Mouse (Mus musculus) small intestine, adult 2 months (tissue): ENCODE measurements around the gene Olfr450. TPM values are rescaled to one million over a fixed set of nuclear protein-coding genes. Genes with fewer than 3 reads are reported as not detected.

Experiments
- H3K27ac ChIP-seq: fragments of 200-500 bp; 2 replicates; pipeline ENCODE4 v1.5.1; 2012; ENCODE audit warnings: low read depth, low read length, control low read depth, inconsistent platforms; ENCODE audit not compliant: insufficient read depth
- H3K27me3 ChIP-seq: fragments of 200-500 bp; 2 replicates; pipeline ENCODE4 v1.6.1; 2012; ENCODE audit warnings: mild to moderate bottlenecking, moderate library complexity, low read length, inconsistent platforms; ENCODE audit not compliant: control insufficient read depth, insufficient read depth
- H3K36me3 ChIP-seq: fragments of 200-500 bp; 2 replicates; pipeline ENCODE4 v1.6.1; 2012; ENCODE audit warnings: mild to moderate bottlenecking, low read length, control low read depth, inconsistent platforms; ENCODE audit not compliant: control insufficient read depth, insufficient read depth
- H3K4me1 ChIP-seq: fragments of 200-500 bp; 2 replicates; pipeline ENCODE4 v1.6.1; 2012; ENCODE audit warnings: low read length, inconsistent platforms, mixed read lengths; ENCODE audit not compliant: control insufficient read depth, insufficient read depth, insufficient read length
- H3K4me3 ChIP-seq: fragments of 200-500 bp; 2 replicates; pipeline ENCODE4 v1.5.1; 2012; ENCODE audit warnings: low read depth, mild to moderate bottlenecking, control low read depth, inconsistent platforms, low read length, moderate library complexity
- CTCF ChIP-seq: fragments of 200-500 bp; IDR thresholded peaks from 2 replicates; pipeline ENCODE4 v1.5.1; 2012; ENCODE audit warnings: low read depth, mild to moderate bottlenecking, control low read depth, inconsistent platforms, low read length, moderate library complexity, mixed read lengths; ENCODE audit not compliant: insufficient replicate concordance, insufficient read length; ENCODE audit errors: extremely low read depth
- POLR2A ChIP-seq: fragments of 200-500 bp; IDR thresholded peaks from 2 replicates; pipeline ENCODE4 v1.6.1; 2012; ENCODE audit warnings: low read depth, mild to moderate bottlenecking, control low read depth, inconsistent platforms, low read length, moderate library complexity
- WGBS: fragments of 180-500 bp; shearing (Covaris S2); methylation state at CpG from one replicate; pipeline ENCODE4 v1.1.7; 2018; 5-methylcytosine and 5-hydroxymethylcytosine counted together
- polyA plus RNA-seq: library from polyadenylated mRNA; depleted of rRNA; stranded (reverse); fragments of >200 nt; gene quantifications from 2 replicates; pipeline ENCODE4 v1.2.3, GENCODE M21; 2012; rRNA removed

Olfr450 gene
- polyA plus RNA-seq, result not detected in 2 replicates

GRCm38 (mm10) chr6:42811639-42812038 lies at the start of gene Olfr450:
Gene Olfr450, plus strand, starts transcription at chr6:42811939.
- no peak within 1 kb of the TSS for H3K27ac ChIP-seq
- 68% methylated on average over 1 of the region's 1 CpGs for WGBS
- TF ChIP-seq POLR2A, result no peak
- no peak for TF ChIP-seq CTCF

GRCm38 (mm10) chr6:42777066-42777465 lies 34.7 kb upstream of the Olfr450 start:
- Histone ChIP-seq H3K27ac (no peak overlapping the region), H3K4me1 (no peaks in the 10 kb centered on the region), H3K4me3 (no peak overlapping the region), H3K27me3 (no peaks in the 10 kb centered on the region), H3K36me3 (no peaks in the 10 kb centered on the region)
- WGBS, result 86% methylated on average over 1 of the region's 1 CpGs
- no peak for TF ChIP-seq CTCF
- TF ChIP-seq POLR2A, result no peak

More at GRCm38 (mm10) chr6:42811639-42812038, at the start of gene Olfr450:
- Histone ChIP-seq H3K4me1 (no peaks in the 10 kb centered on the region), H3K36me3 (no peaks in the 10 kb centered on the region), H3K4me3 (no peak within 1 kb of the TSS), H3K27me3 (no peaks in the 10 kb centered on the region)

DNA sequence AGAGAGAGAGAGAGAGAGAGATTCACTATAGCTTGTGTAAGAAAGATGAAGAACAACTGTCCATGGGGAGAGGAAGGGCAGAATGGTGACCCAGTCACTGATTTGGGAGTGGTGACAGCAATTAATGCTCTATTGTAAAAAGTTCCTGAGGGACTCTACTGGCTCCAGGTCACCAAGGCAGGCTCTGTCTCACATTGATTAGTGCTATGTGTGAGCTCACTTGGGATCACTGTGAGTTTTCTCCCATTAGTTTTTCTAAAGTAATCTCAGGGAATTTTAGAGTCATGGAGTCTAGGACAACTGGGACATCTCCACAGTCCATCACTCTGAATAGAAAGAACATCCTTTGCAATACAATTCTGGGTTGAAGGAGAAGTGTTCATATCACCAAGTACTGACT lies 26.9 kb upstream of the Olfr450 start, which contains the start of gene Olfr452:
TSS of gene Olfr452 (plus strand) at position 301 of the 400 bp plus-strand sequence.
- no peaks in the 10 kb centered on the region for H3K27me3 ChIP-seq
- no peaks in the 10 kb centered on the region for H3K4me1 ChIP-seq
- no peaks in the 10 kb centered on the region for H3K36me3 ChIP-seq
- no peak for TF ChIP-seq POLR2A
- no peak for TF ChIP-seq CTCF
- H3K4me3 ChIP-seq, result no peak within 1 kb of the TSS
- H3K27ac ChIP-seq, result no peak within 1 kb of the TSS

DNA sequence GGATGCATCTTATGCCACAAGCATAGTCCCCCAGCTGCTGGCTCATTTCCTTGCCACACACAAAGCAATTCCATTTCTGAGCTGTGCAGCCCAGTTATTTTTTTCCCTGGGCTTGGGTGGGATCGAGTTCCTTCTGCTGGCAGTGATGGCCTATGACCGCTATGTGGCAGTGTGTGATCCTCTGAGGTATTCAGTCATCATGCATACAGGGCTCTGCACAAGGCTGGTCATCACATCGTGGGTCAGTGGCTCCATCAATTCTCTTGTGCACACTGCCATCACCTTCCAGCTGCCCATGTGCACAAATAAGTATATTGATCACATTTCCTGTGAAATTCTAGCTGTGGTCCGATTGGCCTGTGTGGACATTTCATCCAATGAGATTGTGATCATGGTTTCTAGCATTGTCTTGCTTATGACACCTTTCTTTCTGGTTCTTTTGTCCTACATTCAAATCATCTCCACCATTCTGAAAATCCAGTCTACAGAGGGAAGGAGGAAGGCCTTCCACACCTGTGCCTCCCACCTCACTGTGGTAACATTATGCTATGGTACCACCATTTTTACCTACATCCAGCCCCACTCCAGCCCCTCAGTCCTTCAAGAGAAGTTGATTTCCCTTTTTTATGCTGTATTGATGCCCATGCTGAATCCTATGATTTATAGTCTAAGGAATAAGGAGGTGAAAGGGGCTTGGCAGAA lies 21.3 kb upstream of the Olfr450 start:
- TF ChIP-seq POLR2A (no peak), CTCF (no peak)
- Histone ChIP-seq H3K27ac (no peak overlapping the region), H3K4me3 (no peak overlapping the region), H3K27me3 (no peaks in the 10 kb centered on the region), H3K4me1 (no peaks in the 10 kb centered on the region), H3K36me3 (no peaks in the 10 kb centered on the region)
- 43% methylated on average over 4 of the region's 4 CpGs for WGBS

DNA sequence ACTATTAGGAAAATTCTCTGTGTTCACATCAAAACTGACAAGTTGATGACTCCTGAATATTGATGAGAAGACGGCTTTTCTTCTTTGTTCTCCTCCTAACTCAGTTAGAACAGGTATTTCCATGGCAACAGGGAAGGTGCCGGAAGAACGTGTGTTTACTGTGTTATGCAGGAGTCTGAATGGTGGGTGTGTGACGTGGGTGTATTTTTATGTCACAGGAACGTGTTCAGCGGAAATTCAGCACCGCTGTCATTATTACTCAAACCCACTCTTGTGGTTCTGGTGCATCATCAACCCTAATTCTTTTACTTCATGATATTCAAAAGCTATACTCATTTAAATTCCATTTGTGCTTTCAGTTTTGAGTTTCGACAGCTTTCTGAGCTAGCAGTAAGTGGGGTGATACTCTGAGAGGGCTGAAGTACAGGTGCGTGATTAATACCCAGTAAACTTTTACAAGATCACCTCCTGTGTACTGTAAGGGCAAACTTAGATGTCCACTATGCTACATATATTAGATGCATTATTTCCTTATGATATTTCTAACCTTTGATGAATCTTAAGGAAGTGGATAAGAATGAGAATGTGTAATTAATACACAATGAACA lies 20.7 kb upstream of the Olfr450 start:
- Histone ChIP-seq H3K4me3 (no peak overlapping the region), H3K36me3 (no peaks in the 10 kb centered on the region), H3K27me3 (no peaks in the 10 kb centered on the region), H3K4me1 (no peaks in the 10 kb centered on the region), H3K27ac (no peak overlapping the region)
- 72% methylated on average over 9 of the region's 9 CpGs for WGBS
- TF ChIP-seq CTCF (no peak), POLR2A (no peak)

GRCm38 (mm10) chr6:42794982-42795381 lies 16.8 kb upstream of the Olfr450 start:
- 57% methylated on average over 3 of the region's 3 CpGs for WGBS
- H3K4me3 ChIP-seq, result no peak overlapping the region
- TF ChIP-seq CTCF (no peak), POLR2A (no peak)
- H3K27me3 ChIP-seq, result no peaks in the 10 kb centered on the region
- no peaks in the 10 kb centered on the region for H3K4me1 ChIP-seq
- no peak overlapping the region for H3K27ac ChIP-seq
- H3K36me3 ChIP-seq, result no peaks in the 10 kb centered on the region

- no peaks in the 10 kb centered on the region for H3K4me1 ChIP-seq
- TF ChIP-seq POLR2A (no peak), CTCF (no peak)
- no peak within 1 kb of the TSS for H3K27ac ChIP-seq
- H3K36me3 ChIP-seq, result no peaks in the 10 kb centered on the region
- H3K4me3 ChIP-seq, result no peak within 1 kb of the TSS
- H3K27me3 ChIP-seq, result no peaks in the 10 kb centered on the region
Observed at GRCm38 (mm10) chr6:42834084-42834483, 22.3 kb downstream of the Olfr450 start, which contains the start of gene Olfr449. Gene Olfr449, plus strand, starts transcription at chr6:42834384.
